Mouse (Mus musculus) hindbrain, embryonic 15.5 days (tissue): ENCODE results near the gene Rrbp1. TPM values are rescaled to one million over a fixed set of nuclear protein-coding genes. Genes with fewer than 3 reads are reported as not detected.

Experiments
- ATAC-seq: fragments of 200-750 bp; cut with Nextera tagmentation; 2 replicates; pipeline ENCODE4 v1.8.0; 2017; ENCODE audit warnings: low read depth, moderate number of reproducible peaks, moderate TSS enrichment; ENCODE audit not compliant: low FRiP score
- H3K27ac ChIP-seq: fragments of 300-500 bp; sonication (generic); replicated peaks from 2 replicates; pipeline ENCODE4 v1.5.1; 2015; ENCODE audit warnings: mild to moderate bottlenecking, inconsistent platforms
- H3K27me3 ChIP-seq: fragments of 300-500 bp; sonication (generic); 2 replicates; pipeline ENCODE4 v1.6.1; 2015; ENCODE audit warnings: control low read depth, inconsistent platforms
- H3K36me3 ChIP-seq: fragments of 300-500 bp; sonication (generic); 2 replicates; pipeline ENCODE4 v1.6.1; 2015; ENCODE audit warnings: control low read depth, inconsistent platforms
- H3K4me1 ChIP-seq: fragments of 300-500 bp; sonication (generic); replicated peaks from 2 replicates; pipeline ENCODE4 v1.6.1; 2015; ENCODE audit warnings: control low read depth, inconsistent platforms
- H3K4me2 ChIP-seq: fragments of 300-500 bp; sonication (generic); 2 replicates; pipeline ENCODE4 v1.6.1; 2015; ENCODE audit warnings: moderate library complexity, mild to moderate bottlenecking, inconsistent platforms
- H3K4me3 ChIP-seq: fragments of 300-500 bp; sonication (generic); 2 replicates; pipeline ENCODE4 v1.5.1; 2015; ENCODE audit warnings: mild to moderate bottlenecking, inconsistent platforms
- H3K9ac ChIP-seq: fragments of 300-500 bp; sonication (generic); 2 replicates; pipeline ENCODE4 v1.6.1; 2015; ENCODE audit warnings: inconsistent platforms
- H3K9me3 ChIP-seq: fragments of 300-500 bp; sonication (generic); 2 replicates; pipeline ENCODE4 v1.6.1; 2016; ENCODE audit warnings: control low read depth, inconsistent platforms
- WGBS: fragments of 180-500 bp; shearing (Covaris S2); methylation state at CpG from one replicate; pipeline ENCODE4 v1.1.7; 2015; 5-methylcytosine and 5-hydroxymethylcytosine counted together
- polyA plus RNA-seq: library from polyadenylated mRNA; unstranded; fragments of >200 nt; fragmentation: Nextera tagmentation; extraction: Ambion mirVana; gene quantifications from 2 replicates; pipeline ENCODE4 v1.2.1, GENCODE M21; 2015

Rrbp1 gene
- polyA plus RNA-seq, result 32.3 and 37.5 TPM in 2 replicates

- no peaks in the 10 kb centered on the region for H3K9me3 ChIP-seq
- H3K4me3 ChIP-seq, result peak within 1 kb of the TSS; percentile 90
- peaks cover 23% of the 10 kb centered on the region for H3K4me1 ChIP-seq
- no peaks in the 10 kb centered on the region for H3K36me3 ChIP-seq
- WGBS, result 1% methylated on average over 51 of the region's 53 CpGs
- H3K4me2 ChIP-seq, result peak within 1 kb of the TSS; percentile 71
- peak within 1 kb of the TSS; percentile 71 for H3K9ac ChIP-seq
- no peaks in the 10 kb centered on the region for H3K27me3 ChIP-seq
- H3K27ac ChIP-seq, result peak within 1 kb of the TSS; percentile 88
- ATAC-seq, result peak; percentile 99
Measured at GRCm38 (mm10) chr2:144011080-144011551, at the start of gene Rrbp1. TSS of gene Rrbp1 (minus strand) at chr2:144011263.

DNA sequence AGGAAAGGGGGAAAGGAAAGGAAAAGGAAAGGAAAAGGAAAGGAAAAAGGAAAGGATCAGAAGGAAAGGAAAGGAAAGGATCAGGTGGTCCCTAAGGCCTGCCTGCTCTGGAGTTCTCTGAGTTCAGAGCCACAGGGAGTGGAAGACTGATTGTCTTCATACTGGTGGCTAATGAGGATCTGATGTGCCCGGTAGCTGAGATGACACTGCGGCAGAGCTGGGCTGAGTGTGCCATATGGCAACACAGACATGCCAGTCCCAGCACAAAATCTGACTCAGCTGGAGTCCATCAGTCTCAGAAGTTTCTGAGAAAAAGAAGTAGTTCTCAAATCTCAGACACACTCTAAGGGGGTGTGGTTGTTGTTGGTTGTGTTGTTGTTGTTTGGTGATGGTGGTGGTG lies 46.7 kb upstream of the Rrbp1 start:
- no peaks in the 10 kb centered on the region for H3K27me3 ChIP-seq
- H3K9me3 ChIP-seq, result no peaks in the 10 kb centered on the region
- ATAC-seq, result no peak
- 54% methylated on average over 2 of the region's 2 CpGs for WGBS
- H3K9ac ChIP-seq, result no peak overlapping the region
- H3K27ac ChIP-seq, result no peak overlapping the region
- no peaks in the 10 kb centered on the region for H3K36me3 ChIP-seq
- H3K4me2 ChIP-seq, result no peak overlapping the region
- H3K4me1 ChIP-seq, result no peaks in the 10 kb centered on the region
- H3K4me3 ChIP-seq, result no peak overlapping the region

DNA sequence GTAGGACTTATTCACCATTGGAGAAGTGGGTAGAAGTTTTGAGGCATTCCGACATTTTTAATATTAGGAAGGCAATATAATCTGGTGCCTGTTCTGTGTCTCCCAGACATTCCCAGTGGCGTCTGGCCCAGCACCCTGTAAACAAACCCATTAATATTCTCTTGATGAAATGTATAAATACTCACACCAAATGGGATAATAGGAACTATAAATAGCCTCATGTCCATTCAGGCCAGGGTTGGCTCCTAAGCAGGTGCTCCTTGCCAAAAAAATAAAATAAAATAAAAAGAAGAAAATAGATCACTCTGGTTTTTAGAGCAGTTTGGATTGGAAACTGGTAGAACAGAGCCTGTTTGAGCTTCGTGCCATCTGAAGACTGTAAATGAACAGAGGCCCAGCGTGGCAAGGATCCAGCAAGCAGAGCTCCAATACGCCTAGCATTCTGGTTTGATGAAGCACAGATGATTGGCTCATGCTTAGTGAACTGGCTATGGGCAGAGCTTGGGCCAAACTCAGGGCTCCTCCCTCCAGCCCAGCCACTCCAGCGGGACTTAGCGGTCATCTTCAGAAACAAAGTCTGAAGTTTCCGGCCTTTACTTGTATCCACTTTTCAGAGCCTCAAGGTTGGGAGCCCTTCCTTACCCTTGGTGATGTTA lies 41.5 kb upstream of the Rrbp1 start:
- H3K27me3 ChIP-seq, result no peaks in the 10 kb centered on the region
- no peak overlapping the region for H3K4me2 ChIP-seq
- no peak overlapping the region for H3K27ac ChIP-seq
- no peaks in the 10 kb centered on the region for H3K36me3 ChIP-seq
- no peak overlapping the region for H3K4me3 ChIP-seq
- WGBS, result 78% methylated on average over 8 of the region's 8 CpGs
- no peaks in the 10 kb centered on the region for H3K9me3 ChIP-seq
- H3K9ac ChIP-seq, result no peak overlapping the region
- ATAC-seq, result peak; percentile 79
- H3K4me1 ChIP-seq, result no peaks in the 10 kb centered on the region

DNA sequence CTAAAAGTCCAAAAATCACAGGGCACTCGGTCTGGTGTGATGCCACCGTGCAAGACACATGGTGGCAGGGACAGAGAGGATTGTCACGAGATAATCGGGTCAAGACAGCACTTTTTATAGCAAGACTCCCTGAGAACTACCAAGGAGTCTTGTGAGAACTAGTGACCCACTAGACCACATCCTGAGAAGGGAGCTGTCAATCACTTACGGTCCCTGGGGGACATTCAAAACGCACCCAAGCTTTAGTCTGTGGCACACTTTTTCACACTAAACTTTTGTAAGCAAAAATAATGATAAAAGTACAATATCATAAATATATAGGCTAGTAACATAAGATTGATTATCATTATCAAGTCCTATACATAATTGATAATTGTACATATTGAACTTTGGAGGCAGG lies 39.8 kb upstream of the Rrbp1 start:
- 91% methylated on average over 6 of the region's 6 CpGs for WGBS

GRCm38 (mm10) chr2:144050146-144050680 lies 39.1 kb upstream of the Rrbp1 start:
- Histone ChIP-seq H3K4me1 (no peaks in the 10 kb centered on the region), H3K27me3 (no peaks in the 10 kb centered on the region), H3K9me3 (no peaks in the 10 kb centered on the region), H3K4me2 (no peak overlapping the region), H3K9ac (no peak overlapping the region), H3K36me3 (no peaks in the 10 kb centered on the region), H3K27ac (no peak overlapping the region), H3K4me3 (no peak overlapping the region)
- no peak for ATAC-seq
- WGBS, result 84% methylated on average over 8 of the region's 8 CpGs

More for the DNA sequence above, 39.8 kb upstream of the Rrbp1 start:
- Histone ChIP-seq H3K4me3 (no peak overlapping the region), H3K27ac (no peak overlapping the region), H3K9ac (no peak overlapping the region), H3K27me3 (no peaks in the 10 kb centered on the region), H3K4me1 (no peaks in the 10 kb centered on the region), H3K9me3 (no peaks in the 10 kb centered on the region), H3K4me2 (no peak overlapping the region), H3K36me3 (no peaks in the 10 kb centered on the region)
- ATAC-seq, result no peak

DNA sequence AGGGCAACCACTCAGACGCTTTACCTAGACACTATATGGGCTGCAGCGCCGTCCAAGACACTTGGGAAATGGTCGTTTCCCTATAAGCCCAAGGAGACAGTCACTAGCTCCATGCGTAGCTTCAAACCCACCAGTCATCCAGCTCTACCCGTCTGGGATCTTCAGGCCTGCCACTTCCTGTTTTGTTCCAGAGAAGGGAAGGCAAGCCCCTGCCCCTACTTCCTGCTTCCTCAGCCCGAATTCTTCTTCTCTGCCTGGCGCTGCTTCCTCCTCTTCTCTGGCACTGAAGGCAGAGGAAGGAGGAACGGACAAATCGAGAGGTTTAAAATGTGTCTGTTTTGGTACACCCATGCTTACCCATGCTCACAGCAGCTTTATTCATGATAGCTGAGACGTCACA lies 35.9 kb upstream of the Rrbp1 start:
- no peaks in the 10 kb centered on the region for H3K27me3 ChIP-seq
- no peak for ATAC-seq
- WGBS, result 82% methylated on average over 11 of the region's 11 CpGs
- H3K36me3 ChIP-seq, result no peaks in the 10 kb centered on the region
- no peaks in the 10 kb centered on the region for H3K9me3 ChIP-seq
- H3K4me2 ChIP-seq, result no peak overlapping the region
- no peaks in the 10 kb centered on the region for H3K4me1 ChIP-seq
- H3K9ac ChIP-seq, result no peak overlapping the region
- no peak overlapping the region for H3K27ac ChIP-seq
- no peak overlapping the region for H3K4me3 ChIP-seq

GRCm38 (mm10) chr2:144045756-144046560 lies 34.9 kb upstream of the Rrbp1 start:
- Histone ChIP-seq H3K27ac (no peak overlapping the region), H3K4me2 (no peak overlapping the region), H3K4me1 (no peaks in the 10 kb centered on the region), H3K9ac (no peak overlapping the region), H3K36me3 (no peaks in the 10 kb centered on the region), H3K9me3 (no peaks in the 10 kb centered on the region), H3K27me3 (no peaks in the 10 kb centered on the region), H3K4me3 (no peak overlapping the region)
- ATAC-seq, result peak; percentile 51; the same call in 1 of the 2 replicates
- 67% methylated on average over 5 of the region's 5 CpGs for WGBS

DNA sequence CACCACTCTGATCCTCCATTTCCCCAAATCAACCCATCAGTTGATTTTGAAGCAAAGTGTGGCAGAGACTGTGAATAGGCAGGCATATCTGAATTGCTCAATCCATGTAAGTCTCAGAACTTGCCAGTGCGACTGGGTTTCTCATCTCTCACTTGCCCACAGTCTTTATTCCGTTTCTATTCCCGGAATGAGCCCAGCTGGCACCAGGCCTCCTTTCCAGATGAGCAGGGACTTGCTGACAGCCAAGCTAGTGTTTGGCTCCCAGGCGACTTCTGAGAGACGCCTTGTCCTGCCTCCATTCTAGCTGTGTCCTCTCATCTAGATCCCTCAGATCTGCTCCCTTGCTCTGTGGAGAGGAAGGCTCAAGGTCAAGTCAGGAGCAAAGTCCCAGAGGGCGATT lies 33.7 kb upstream of the Rrbp1 start:
- Histone ChIP-seq H3K9ac (no peak overlapping the region), H3K4me3 (no peak overlapping the region), H3K4me1 (no peaks in the 10 kb centered on the region), H3K27ac (no peak overlapping the region), H3K4me2 (no peak overlapping the region), H3K9me3 (no peaks in the 10 kb centered on the region), H3K27me3 (no peaks in the 10 kb centered on the region), H3K36me3 (no peaks in the 10 kb centered on the region)
- no peak for ATAC-seq
- 76% methylated on average over 6 of the region's 6 CpGs for WGBS

GRCm38 (mm10) chr2:144032664-144033063 lies 21.6 kb upstream of the Rrbp1 start, which contains the start of gene Banf2:
TSS of gene Banf2 (plus strand) at chr2:144033059.
- Histone ChIP-seq H3K4me2 (no peak within 1 kb of the TSS), H3K4me1 (no peaks in the 10 kb centered on the region), H3K36me3 (no peaks in the 10 kb centered on the region), H3K27me3 (no peaks in the 10 kb centered on the region), H3K9ac (no peak within 1 kb of the TSS), H3K27ac (no peak within 1 kb of the TSS), H3K9me3 (no peaks in the 10 kb centered on the region), H3K4me3 (no peak within 1 kb of the TSS)
- 92% methylated on average over 2 of the region's 2 CpGs for WGBS
- no peak for ATAC-seq

DNA sequence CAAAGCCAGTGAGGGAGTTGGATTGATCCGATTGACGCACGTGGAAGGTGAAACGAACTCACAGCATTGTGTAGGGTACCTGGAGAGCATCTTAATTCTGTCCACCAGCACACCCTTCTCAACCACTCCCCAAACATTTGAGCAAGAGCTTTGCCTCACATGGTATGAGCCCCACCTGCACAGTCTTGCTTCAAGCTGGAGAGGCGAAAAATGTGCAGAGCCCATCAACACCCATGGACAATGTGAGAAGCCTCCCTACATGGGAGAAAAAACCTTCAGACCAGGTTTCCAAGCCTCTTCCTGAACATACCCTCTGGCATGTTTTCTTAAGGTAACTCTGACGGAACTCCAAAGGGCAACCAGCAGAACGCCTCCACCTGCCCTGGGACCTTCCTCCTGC lies 19.7 kb upstream of the Rrbp1 start:
- Histone ChIP-seq H3K27me3 (no peaks in the 10 kb centered on the region), H3K36me3 (no peaks in the 10 kb centered on the region), H3K9ac (no peak overlapping the region), H3K4me1 (no peaks in the 10 kb centered on the region), H3K4me3 (no peak overlapping the region), H3K4me2 (no peak overlapping the region), H3K9me3 (no peaks in the 10 kb centered on the region), H3K27ac (no peak overlapping the region)
- no peak for ATAC-seq
- 90% methylated on average over 7 of the region's 7 CpGs for WGBS

GRCm38 (mm10) chr2:144026456-144026855 lies 15.4 kb upstream of the Rrbp1 start:
- ATAC-seq, result no peak

DNA sequence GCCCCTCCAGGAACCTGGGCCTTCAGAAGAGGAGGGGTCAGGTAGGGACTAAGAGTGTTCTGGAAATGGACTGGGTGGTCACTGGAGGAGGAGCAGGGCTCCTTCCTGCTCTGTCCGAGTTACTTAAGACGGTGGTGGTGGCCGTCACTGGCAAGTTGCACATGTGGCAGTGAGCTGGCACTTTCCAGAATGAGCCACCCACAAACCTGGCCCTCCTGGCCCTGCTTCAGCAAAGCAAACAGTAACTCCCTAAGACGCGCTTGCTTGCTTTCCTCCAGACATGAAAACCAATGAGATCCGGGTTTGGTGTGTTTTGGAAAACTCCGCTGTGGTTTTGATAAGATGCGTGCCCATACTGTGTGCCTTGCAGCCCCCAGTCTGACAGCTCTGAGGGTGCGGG lies 14.3 kb upstream of the Rrbp1 start:
- no peak overlapping the region for H3K4me2 ChIP-seq
- no peak overlapping the region for H3K4me3 ChIP-seq
- no peaks in the 10 kb centered on the region for H3K4me1 ChIP-seq
- no peaks in the 10 kb centered on the region for H3K36me3 ChIP-seq
- H3K27ac ChIP-seq, result no peak overlapping the region
- no peak overlapping the region for H3K9ac ChIP-seq
- ATAC-seq, result no peak
- WGBS, result 91% methylated on average over 9 of the region's 9 CpGs
- H3K9me3 ChIP-seq, result no peaks in the 10 kb centered on the region
- H3K27me3 ChIP-seq, result no peaks in the 10 kb centered on the region

More at GRCm38 (mm10) chr2:144026456-144026855, 15.4 kb upstream of the Rrbp1 start:
- H3K36me3 ChIP-seq, result no peaks in the 10 kb centered on the region
- no peak overlapping the region for H3K4me3 ChIP-seq
- no peak overlapping the region for H3K9ac ChIP-seq
- H3K9me3 ChIP-seq, result no peaks in the 10 kb centered on the region
- H3K27ac ChIP-seq, result no peak overlapping the region
- 81% methylated on average over 4 of the region's 4 CpGs for WGBS
- H3K4me1 ChIP-seq, result no peaks in the 10 kb centered on the region
- H3K4me2 ChIP-seq, result no peak overlapping the region
- H3K27me3 ChIP-seq, result no peaks in the 10 kb centered on the region
